Mouse (Mus musculus): Measurements from ENCODE around the gene Slc2a6. TPM values are rescaled to one million over a fixed set of nuclear protein-coding genes. Genes with fewer than 3 reads are reported as not detected.

Slc2a6 gene
- polyA plus RNA-seq, 1 experiment = 0.02 TPM

GRCm38 (mm10) chr2:27025545-27025944 is 2.3 kb downstream of the Slc2a6 start:
- Histone ChIP-seq H3K4me3 (replicated peaks) (no peak overlapping the region), H3K4me1 (ENCODE audit: control insufficient read depth) (peaks cover 10% of the 10 kb centered on the region), H3K9me3 (ENCODE audit: control insufficient read depth, low read length) (no peaks in the 10 kb centered on the region), H3K27me3 (ENCODE audit: control insufficient read depth) (peaks cover 36% of the 10 kb centered on the region), H3K36me3 (ENCODE audit: control insufficient read depth) (no peaks in the 10 kb centered on the region)
- no peak for TF ChIP-seq TAL1 (IDR thresholded peaks at IDR 0.05; ENCODE audit: low read length)
- no peak for TF ChIP-seq GATA1 (IDR thresholded peaks at IDR 0.05; ENCODE audit: low read length)

DNA sequence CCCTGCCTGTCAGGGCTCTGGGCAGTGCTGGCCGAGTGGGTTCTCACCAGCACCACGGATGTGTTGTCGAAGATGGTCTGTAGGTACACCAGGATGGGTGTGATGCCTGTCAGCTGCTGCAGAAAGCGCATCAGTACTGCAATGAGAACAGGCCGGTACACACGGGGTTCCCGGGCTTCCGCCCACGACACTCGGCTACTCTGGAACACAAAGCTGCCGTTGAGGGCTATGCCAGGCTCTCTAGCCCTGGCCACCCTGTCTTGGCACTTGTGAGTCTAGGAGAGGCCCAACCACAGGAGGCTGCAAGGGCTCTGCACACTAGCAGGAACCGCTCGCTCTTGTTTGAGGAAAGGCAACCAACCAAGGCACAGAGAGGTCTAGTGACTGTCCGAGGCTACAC is 3.7 kb downstream of the Slc2a6 start:
- Histone ChIP-seq H3K4me1 (ENCODE audit: control insufficient read depth) (peaks cover 10% of the 10 kb centered on the region), H3K36me3 (ENCODE audit: control insufficient read depth) (peaks cover 6% of the 10 kb centered on the region), H3K27me3 (ENCODE audit: control insufficient read depth) (peaks cover 27% of the 10 kb centered on the region), H3K4me3 (replicated peaks) (no peak overlapping the region), H3K9me3 (ENCODE audit: control insufficient read depth, low read length) (no peaks in the 10 kb centered on the region)
- TF ChIP-seq TAL1 (IDR thresholded peaks at IDR 0.05; ENCODE audit: low read length) (no peak), GATA1 (IDR thresholded peaks at IDR 0.05; ENCODE audit: low read length) (no peak)

- TF ChIP-seq GATA1 (IDR thresholded peaks at IDR 0.05; ENCODE audit: low read length) = no peak
- TF ChIP-seq TAL1 (IDR thresholded peaks at IDR 0.05; ENCODE audit: low read length) = no peak
- H3K36me3 ChIP-seq (ENCODE audit: control insufficient read depth) = peaks cover 20% of the 10 kb centered on the region
- no peaks in the 10 kb centered on the region for H3K9me3 ChIP-seq (ENCODE audit: control insufficient read depth, low read length)
- H3K27me3 ChIP-seq (ENCODE audit: control insufficient read depth) = peaks cover 12% of the 10 kb centered on the region
- H3K4me3 ChIP-seq (replicated peaks) = no peak overlapping the region
- H3K4me1 ChIP-seq (ENCODE audit: control insufficient read depth) = peaks cover 2% of the 10 kb centered on the region
Measured at GRCm38 (mm10) chr2:27022612-27023011, 5.2 kb downstream of the Slc2a6 start.

GRCm38 (mm10) chr2:27021103-27021502 is 6.7 kb downstream of the Slc2a6 start:
- no peak for TF ChIP-seq TAL1 (IDR thresholded peaks at IDR 0.05; ENCODE audit: low read length)
- no peak for TF ChIP-seq GATA1 (IDR thresholded peaks at IDR 0.05; ENCODE audit: low read length)
- H3K4me1 ChIP-seq (ENCODE audit: control insufficient read depth) = no peaks in the 10 kb centered on the region
- H3K36me3 ChIP-seq (ENCODE audit: control insufficient read depth) = peaks cover 32% of the 10 kb centered on the region

GRCm38 (mm10) chr2:27019530-27019929 is 8.3 kb downstream of the Slc2a6 start:
- Histone ChIP-seq H3K4me1 (ENCODE audit: control insufficient read depth) (no peaks in the 10 kb centered on the region), H3K36me3 (ENCODE audit: control insufficient read depth) (peaks cover 48% of the 10 kb centered on the region), H3K4me3 (replicated peaks) (no peak overlapping the region), H3K27me3 (ENCODE audit: control insufficient read depth) (no peaks in the 10 kb centered on the region), H3K9me3 (ENCODE audit: control insufficient read depth, low read length) (no peaks in the 10 kb centered on the region)
- TF ChIP-seq TAL1 (IDR thresholded peaks at IDR 0.05; ENCODE audit: low read length) (no peak), GATA1 (IDR thresholded peaks at IDR 0.05; ENCODE audit: low read length) (no peak)

More at GRCm38 (mm10) chr2:27021103-27021502, 6.7 kb downstream of the Slc2a6 start:
- H3K27me3 ChIP-seq (ENCODE audit: control insufficient read depth) = 0 out of 2 replicates have a peak, but pooled peaks cover 2% of the 10 kb centered on the region
- H3K4me3 ChIP-seq (replicated peaks) = no peak overlapping the region
- H3K9me3 ChIP-seq (ENCODE audit: control insufficient read depth, low read length) = no peaks in the 10 kb centered on the region

GRCm38 (mm10) chr2:27017802-27018201 is 10.0 kb downstream of the Slc2a6 start:
- Histone ChIP-seq H3K9me3 (ENCODE audit: control insufficient read depth, low read length) (no peaks in the 10 kb centered on the region), H3K36me3 (ENCODE audit: control insufficient read depth) (peaks cover 58% of the 10 kb centered on the region), H3K4me3 (replicated peaks) (no peak overlapping the region), H3K4me1 (ENCODE audit: control insufficient read depth) (no peaks in the 10 kb centered on the region), H3K27me3 (ENCODE audit: control insufficient read depth) (no peaks in the 10 kb centered on the region)
- TF ChIP-seq TAL1 (IDR thresholded peaks at IDR 0.05; ENCODE audit: low read length) (no peak), GATA1 (IDR thresholded peaks at IDR 0.05; ENCODE audit: low read length) (no peak)

GRCm38 (mm10) chr2:27009714-27010244 is 18.0 kb downstream of the Slc2a6 start, which contains the start of gene Cacfd1:
Gene Cacfd1, plus strand, starts transcription at chr2:27009926.
- H3K4me3 ChIP-seq (replicated peaks) = peak within 1 kb of the TSS; percentile 76
- no peaks in the 10 kb centered on the region for H3K27me3 ChIP-seq (ENCODE audit: control insufficient read depth)
- no peaks in the 10 kb centered on the region for H3K9me3 ChIP-seq (ENCODE audit: control insufficient read depth, low read length)
- TF ChIP-seq GATA1 (IDR thresholded peaks at IDR 0.05; ENCODE audit: low read length) = no peak
- TF ChIP-seq TAL1 (IDR thresholded peaks at IDR 0.05; ENCODE audit: low read length) = no peak
- peaks cover 21% of the 10 kb centered on the region for H3K4me1 ChIP-seq (ENCODE audit: control insufficient read depth)
- H3K36me3 ChIP-seq (ENCODE audit: control insufficient read depth) = peaks cover 12% of the 10 kb centered on the region

GRCm38 (mm10) chr2:27007701-27008100 is 20.1 kb downstream of the Slc2a6 start:
- Histone ChIP-seq H3K36me3 (ENCODE audit: control insufficient read depth) (no peaks in the 10 kb centered on the region), H3K9me3 (ENCODE audit: control insufficient read depth, low read length) (no peaks in the 10 kb centered on the region), H3K27me3 (ENCODE audit: control insufficient read depth) (no peaks in the 10 kb centered on the region), H3K4me3 (replicated peaks) (no peak overlapping the region), H3K4me1 (ENCODE audit: control insufficient read depth) (peaks cover 21% of the 10 kb centered on the region)
- TF ChIP-seq TAL1 (IDR thresholded peaks at IDR 0.05; ENCODE audit: low read length) (no peak), GATA1 (IDR thresholded peaks at IDR 0.05; ENCODE audit: low read length) (no peak)

DNA sequence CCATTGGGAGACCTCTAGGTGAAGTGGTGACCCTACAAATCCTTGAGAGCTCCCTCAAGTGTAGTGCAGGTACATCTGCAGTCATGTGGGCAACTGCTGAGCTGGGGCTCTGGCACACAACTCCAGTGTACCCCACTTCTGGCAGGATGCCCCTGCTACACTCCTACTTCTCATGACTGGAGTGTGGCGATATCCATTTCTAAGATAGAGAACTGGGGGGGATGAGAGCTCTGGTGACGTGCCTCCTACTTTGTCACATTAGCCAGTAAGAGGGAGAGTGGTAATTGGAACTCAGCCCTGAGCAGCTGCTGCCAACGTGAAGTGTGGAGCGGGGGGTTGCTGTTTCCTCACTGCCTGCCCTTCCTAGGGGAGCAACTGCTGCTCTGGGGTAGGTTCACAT is 21.5 kb downstream of the Slc2a6 start:
- Histone ChIP-seq H3K27me3 (ENCODE audit: control insufficient read depth) (no peaks in the 10 kb centered on the region), H3K4me3 (replicated peaks) (no peak overlapping the region), H3K9me3 (ENCODE audit: control insufficient read depth, low read length) (no peaks in the 10 kb centered on the region), H3K4me1 (ENCODE audit: control insufficient read depth) (peaks cover 21% of the 10 kb centered on the region), H3K36me3 (ENCODE audit: control insufficient read depth) (no peaks in the 10 kb centered on the region)
- TF ChIP-seq TAL1 (IDR thresholded peaks at IDR 0.05; ENCODE audit: low read length) = no peak
- no peak for TF ChIP-seq GATA1 (IDR thresholded peaks at IDR 0.05; ENCODE audit: low read length)

- Histone ChIP-seq H3K9me3 (ENCODE audit: control insufficient read depth, low read length) (no peaks in the 10 kb centered on the region), H3K4me3 (replicated peaks) (no peak overlapping the region), H3K27me3 (ENCODE audit: control insufficient read depth) (peaks cover 2% of the 10 kb centered on the region; the same call in 1 of the 2 replicates), H3K4me1 (ENCODE audit: control insufficient read depth) (peaks cover 9% of the 10 kb centered on the region), H3K36me3 (ENCODE audit: control insufficient read depth) (no peaks in the 10 kb centered on the region)
- TF ChIP-seq TAL1 (IDR thresholded peaks at IDR 0.05; ENCODE audit: low read length) (no peak), GATA1 (IDR thresholded peaks at IDR 0.05; ENCODE audit: low read length) (no peak)
Measured at GRCm38 (mm10) chr2:26997993-26998392, 29.8 kb downstream of the Slc2a6 start.
